Comparison of ENCODE assay signal across 8 mouse cellular contexts in genomic region chr6:145348196-145348915, GRCm38 (mm10).
DNase-seq lines count a peak whose midpoint lies in the region; ATAC-seq and TF ChIP-seq lines count a peak whose summit lies in the region.

No protein-coding gene starts in this region.

- intact Hi-C loops in gastrocnemius, adult 2 months (cut with DNase I) = no loop called here

- peaks cover 19% of the 10 kb centered on the region for H3K4me1 ChIP-seq in testis, adult 2 months (ENCODE audit: control insufficient read depth, insufficient read depth, low read length)
- peaks cover 23% of the 10 kb centered on the region for H3K4me1 ChIP-seq in liver, embryonic 12.5 days
- no peaks in the 10 kb centered on the region for H3K4me1 ChIP-seq in thymus, adult 2 months (replicated peaks; ENCODE audit: control insufficient read depth, insufficient read depth, low read length)

- 0 out of 2 replicates have a peak, but pooled peaks have one; percentile 10 for TF ChIP-seq POLR2A in testis, adult 2 months (IDR thresholded peaks at IDR 0.05; ENCODE audit: control insufficient read depth, low read depth, low read length)
- no peak for TF ChIP-seq POLR2A in thymus, adult 2 months (IDR thresholded peaks at IDR 0.05; ENCODE audit: control insufficient read depth, extremely low read depth, insufficient read depth, low read length, poor library complexity)

- no peak overlapping the region for H3K9ac ChIP-seq in liver, embryonic 12.5 days

- no peak for DNase-seq in gastrocnemius, adult 2 months
- no peak for DNase-seq in gastrocnemius, postnatal 4 days (ENCODE audit: low spot score in 2 of 2)
- DNase-seq in testis, postnatal 14 days (ENCODE audit: low spot score) = no peak
- peak; percentile 73 for DNase-seq in thymus, adult 2 months
- DNase-seq in Muller cell, postnatal 12 days (ENCODE audit: inconsistent ontology term) = no peak

- no peaks in the 10 kb centered on the region for H3K9me3 ChIP-seq in liver, embryonic 12.5 days (replicated peaks)

- ATAC-seq in liver, embryonic 12.5 days = 0 out of 2 replicates have a peak, but pooled peaks have one; percentile 5
- no peak for ATAC-seq in erythroblast, adult 5-6 weeks (replicated peaks; ENCODE audit: low FRiP score, poor library complexity, severe bottlenecking)

- 40% methylated on average over 9 of the region's 9 CpGs for WGBS in liver, embryonic 12.5 days (ENCODE audit: insufficient replicate concordance)
- WGBS in thymus, adult 2 months = 48% methylated on average over 9 of the region's 9 CpGs

- H3K4me3 ChIP-seq in gastrocnemius, adult 2 months = no peak overlapping the region
- peak overlapping the region; percentile 64 for H3K4me3 ChIP-seq in testis, adult 2 months (ENCODE audit: control insufficient read depth, low read depth, low read length)
- no peak overlapping the region for H3K4me3 ChIP-seq in liver, embryonic 12.5 days
- H3K4me3 ChIP-seq in thymus, adult 2 months (ENCODE audit: control insufficient read depth, insufficient read depth, low read length) = no peak overlapping the region

- H3K36me3 ChIP-seq in testis, adult 2 months (ENCODE audit: control insufficient read depth, insufficient read depth, low read length) = no peaks in the 10 kb centered on the region
- H3K36me3 ChIP-seq in liver, embryonic 12.5 days = no peaks in the 10 kb centered on the region
- H3K36me3 ChIP-seq in thymus, adult 2 months (ENCODE audit: control insufficient read depth, insufficient read depth, low read length) = no peaks in the 10 kb centered on the region

- peak; percentile 33; the same call in 1 of the 2 replicates for TF ChIP-seq CTCF in gastrocnemius, adult 2 months (IDR thresholded peaks at IDR 0.05)
- TF ChIP-seq CTCF in testis, adult 2 months (IDR thresholded peaks at IDR 0.05; ENCODE audit: control insufficient read depth, insufficient read depth, insufficient replicate concordance, low read depth, low read length) = peak; percentile 75; the same call in 1 of the 2 replicates
- TF ChIP-seq CTCF in thymus, adult 2 months (IDR thresholded peaks at IDR 0.05; ENCODE audit: borderline replicate concordance, control insufficient read depth, extremely low read depth, insufficient read depth, low read length, poor library complexity) = peak; percentile 75

- H3K4me2 ChIP-seq in liver, embryonic 12.5 days = no peak overlapping the region

- H3K27me3 ChIP-seq in testis, adult 2 months (ENCODE audit: control insufficient read depth, insufficient read depth, low read length) = no peaks in the 10 kb centered on the region
- no peaks in the 10 kb centered on the region for H3K27me3 ChIP-seq in liver, embryonic 12.5 days (replicated peaks)
- no peaks in the 10 kb centered on the region for H3K27me3 ChIP-seq in thymus, adult 2 months (ENCODE audit: control insufficient read depth, insufficient read depth, low read length)

- no peak overlapping the region for H3K27ac ChIP-seq in gastrocnemius, adult 2 months
- no peak overlapping the region for H3K27ac ChIP-seq in testis, adult 2 months (ENCODE audit: control insufficient read depth, insufficient read depth, low read depth, low read length)
- H3K27ac ChIP-seq in liver, embryonic 12.5 days = 0 out of 2 replicates have a peak overlapping the region, but pooled peaks have one; percentile 37
- H3K27ac ChIP-seq in thymus, adult 2 months (ENCODE audit: control insufficient read depth, insufficient read depth, low read length) = no peak overlapping the region
